Mouse (Mus musculus): ENCODE measurements around the gene Gm11437.

- TF ChIP-seq CTCF (IDR thresholded peaks at IDR 0.05; ENCODE audit: low read depth) (no peak), EP300 (optimal IDR thresholded peaks at IDR 0.05) (no peak)
Observed at GRCm38 (mm10) chr11:84129799-84130185, 37.5 kb downstream of the Gm11437 start.
